Mouse (Mus musculus): Measurements from ENCODE around the gene Lrrc25.

- TF ChIP-seq CTCF (IDR thresholded peaks at IDR 0.05; ENCODE audit: low read depth) (no peak), EP300 (IDR thresholded peaks at IDR 0.05; ENCODE audit: low read depth) (no peak)
Observed at GRCm38 (mm10) chr8:70608749-70609367, 7.1 kb upstream of the Lrrc25 start, which contains the start of gene Ssbp4.
